Mouse (Mus musculus) stomach, embryonic 14.5 days (tissue): Measurements from ENCODE around the gene Ntm. TPM values are rescaled to one million over a fixed set of nuclear protein-coding genes. Genes with fewer than 3 reads are reported as not detected.

ENCODE experiments used
- ATAC-seq: fragments of 200-750 bp; cut with Nextera tagmentation; 2 replicates; pipeline ENCODE4 v1.8.0; 2017; ENCODE audit warnings: low read depth, moderate TSS enrichment; ENCODE audit not compliant: insufficient number of reproducible peaks, insufficient read depth, low FRiP score
- H3K27ac ChIP-seq: fragments of 300-500 bp; sonication (generic); 2 replicates; pipeline ENCODE4 v1.5.1; 2014; ENCODE audit warnings: mild to moderate bottlenecking, low read length, moderate library complexity, mixed read lengths
- H3K27me3 ChIP-seq: fragments of 300-500 bp; sonication (generic); 2 replicates; pipeline ENCODE4 v1.6.1; 2014; ENCODE audit warnings: low read length, control low read depth, mixed read lengths; ENCODE audit not compliant: control insufficient read depth, insufficient read depth
- H3K36me3 ChIP-seq: fragments of 300-500 bp; sonication (generic); 2 replicates; pipeline ENCODE4 v1.6.1; 2014; ENCODE audit warnings: mild to moderate bottlenecking, control low read depth, low read length, moderate library complexity, mixed read lengths; ENCODE audit not compliant: control insufficient read depth, insufficient read depth
- H3K4me1 ChIP-seq: fragments of 300-500 bp; sonication (generic); 2 replicates; pipeline ENCODE4 v1.6.1; 2014; ENCODE audit warnings: low read length, control low read depth, mixed read lengths; ENCODE audit not compliant: control insufficient read depth, insufficient read depth
- H3K4me2 ChIP-seq: fragments of 300-500 bp; sonication (generic); replicated peaks from 2 replicates; pipeline ENCODE4 v1.6.1; 2014; ENCODE audit warnings: low read depth, low read length, control low read depth
- H3K4me3 ChIP-seq: fragments of 300-500 bp; sonication (generic); 2 replicates; pipeline ENCODE4 v1.5.1; 2014; ENCODE audit warnings: low read depth, low read length, control low read depth
- H3K9ac ChIP-seq: fragments of 300-500 bp; sonication (generic); replicated peaks from 2 replicates; pipeline ENCODE4 v1.6.1; 2014; ENCODE audit warnings: low read depth, mild to moderate bottlenecking, control low read depth, low read length, moderate library complexity, mixed read lengths
- H3K9me3 ChIP-seq: fragments of 300-500 bp; sonication (generic); 2 replicates; pipeline ENCODE4 v1.6.1; 2016; ENCODE audit warnings: low read depth, low read length, control low read depth; ENCODE audit not compliant: control insufficient read depth
- WGBS: fragments of 180-500 bp; shearing (Covaris S2); extraction: QIAGEN DNeasy Blood & Tissue Kit; methylation state at CpG from one replicate; pipeline ENCODE4 v1.1.7; 2014; 5-methylcytosine and 5-hydroxymethylcytosine counted together
- polyA plus RNA-seq: library from polyadenylated mRNA; unstranded; fragments of >200 nt; fragmentation: Nextera tagmentation; extraction: Ambion mirVana; gene quantifications from 2 replicates; pipeline ENCODE4 v1.2.1, GENCODE M21; 2014

Gene Ntm
- polyA plus RNA-seq, 1 experiment from 2014 or later: 19.7 TPM

DNA sequence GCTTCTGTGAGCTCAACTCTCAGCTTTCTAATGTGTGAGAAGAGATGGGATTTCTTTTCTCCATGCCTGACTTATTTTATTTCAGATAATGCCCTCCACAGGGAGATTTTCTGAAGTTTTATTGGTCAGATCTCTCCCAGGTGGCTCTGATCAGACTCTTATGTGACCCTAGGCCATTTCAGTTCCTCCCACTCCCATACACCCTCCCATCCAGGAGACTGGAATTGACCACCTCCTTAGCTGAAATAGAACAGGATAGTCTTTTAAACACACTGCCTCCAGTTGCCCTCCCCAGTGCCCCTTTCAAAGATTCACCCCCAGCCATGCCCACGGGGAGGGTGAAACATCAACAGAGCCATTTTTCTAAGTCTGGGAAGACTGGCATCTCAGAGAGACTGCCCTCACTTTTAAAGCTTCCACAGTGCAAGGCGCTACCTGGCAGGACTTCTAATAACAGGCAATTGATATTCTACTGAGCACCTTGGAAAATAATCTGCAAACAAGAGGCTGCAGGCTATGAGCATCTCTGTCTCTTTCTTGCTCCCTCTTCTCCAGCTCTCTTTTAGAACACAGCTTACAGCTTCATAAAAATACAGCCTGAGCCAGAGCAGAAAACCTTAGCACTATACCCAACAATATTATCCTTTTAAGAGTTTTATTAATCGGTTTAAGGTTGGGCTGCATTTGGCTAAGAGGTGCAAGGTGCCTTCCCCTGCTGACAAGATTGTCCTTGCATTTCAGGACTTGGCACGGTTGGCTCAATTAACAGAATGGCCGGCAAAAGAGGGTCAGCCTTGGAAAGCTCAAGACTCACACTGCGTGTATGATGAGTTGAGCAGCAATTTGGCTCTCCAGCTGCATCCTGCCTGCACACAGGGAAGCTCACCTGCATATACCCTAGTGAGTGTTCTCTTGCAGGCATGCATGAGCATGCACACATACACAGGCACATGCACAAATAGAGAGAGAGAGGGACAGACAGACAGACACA, 196.7 kb downstream of the Ntm start:
- Histone ChIP-seq H3K4me3 (no peak overlapping the region), H3K27me3 (no peaks in the 10 kb centered on the region), H3K36me3 (no peaks in the 10 kb centered on the region), H3K4me2 (no peak overlapping the region), H3K27ac (no peak overlapping the region), H3K9ac (no peak overlapping the region), H3K9me3 (no peaks in the 10 kb centered on the region), H3K4me1 (0 out of 2 replicates have a peak, but pooled peaks cover under 1% of the 10 kb centered on the region)
- ATAC-seq: no peak
- WGBS: 76% methylated on average over 6 of the region's 6 CpGs

DNA sequence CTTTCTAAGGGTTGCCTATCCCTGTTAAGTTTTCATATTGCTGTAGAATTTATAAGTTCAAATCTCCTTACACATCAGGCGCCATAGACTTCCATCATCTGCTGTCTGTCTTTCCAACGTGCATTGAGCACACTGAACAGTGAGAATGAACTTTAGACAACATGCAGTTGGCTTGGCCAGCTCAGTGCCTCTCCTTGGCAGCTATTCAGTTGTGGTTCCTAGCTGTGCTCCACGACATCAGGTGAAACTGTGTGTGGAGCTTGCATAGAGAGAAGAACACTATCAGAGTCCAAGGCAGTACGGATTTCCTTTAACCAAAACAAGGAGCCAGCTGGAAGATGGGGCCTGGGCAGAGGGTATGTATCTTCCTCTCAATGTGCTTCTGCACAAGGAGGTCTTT, 199.6 kb downstream of the Ntm start:
- Histone ChIP-seq H3K36me3 (no peaks in the 10 kb centered on the region), H3K27me3 (no peaks in the 10 kb centered on the region), H3K27ac (no peak overlapping the region), H3K4me3 (no peak overlapping the region), H3K4me2 (no peak overlapping the region), H3K9me3 (no peaks in the 10 kb centered on the region), H3K4me1 (no peaks in the 10 kb centered on the region), H3K9ac (no peak overlapping the region)
- no peak for ATAC-seq
- WGBS: 81% methylated on average over 4 of the region's 4 CpGs

DNA sequence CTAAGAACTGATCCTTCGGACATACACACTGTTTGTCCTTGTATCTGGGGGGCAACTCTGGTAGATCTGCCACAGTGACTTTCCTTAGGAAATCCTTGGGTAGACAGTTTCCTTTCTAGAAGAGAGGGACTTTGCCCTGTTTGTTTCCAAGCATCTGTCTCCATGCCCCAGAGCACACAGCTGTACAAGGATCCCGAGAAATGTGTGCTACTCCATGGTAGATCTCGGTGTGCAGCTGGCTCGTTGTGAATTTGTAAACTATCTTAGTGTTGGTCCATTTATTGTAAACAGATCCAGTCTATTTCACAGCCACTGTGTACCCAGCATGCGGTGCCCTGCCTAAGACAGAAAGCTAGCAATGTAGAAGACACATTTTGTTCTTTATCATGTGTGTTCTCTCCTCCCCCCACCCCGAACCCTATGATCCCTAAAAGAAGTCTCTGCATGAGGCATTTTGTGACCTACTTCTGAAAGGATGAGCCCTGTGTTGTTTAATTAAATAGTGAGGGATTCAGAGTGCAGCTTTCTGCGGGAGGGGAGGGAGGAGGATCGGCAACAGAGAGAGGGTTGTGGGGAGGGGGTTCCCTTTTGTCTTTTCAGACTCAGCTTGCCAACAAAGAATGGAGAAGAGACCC, 200.9 kb downstream of the Ntm start:
- Histone ChIP-seq H3K9ac (no peak overlapping the region), H3K36me3 (no peaks in the 10 kb centered on the region), H3K9me3 (no peaks in the 10 kb centered on the region), H3K4me2 (no peak overlapping the region), H3K27ac (no peak overlapping the region), H3K27me3 (no peaks in the 10 kb centered on the region), H3K4me1 (no peaks in the 10 kb centered on the region), H3K4me3 (no peak overlapping the region)
- ATAC-seq: no peak
- WGBS: 46% methylated on average over 8 of the region's 8 CpGs

DNA sequence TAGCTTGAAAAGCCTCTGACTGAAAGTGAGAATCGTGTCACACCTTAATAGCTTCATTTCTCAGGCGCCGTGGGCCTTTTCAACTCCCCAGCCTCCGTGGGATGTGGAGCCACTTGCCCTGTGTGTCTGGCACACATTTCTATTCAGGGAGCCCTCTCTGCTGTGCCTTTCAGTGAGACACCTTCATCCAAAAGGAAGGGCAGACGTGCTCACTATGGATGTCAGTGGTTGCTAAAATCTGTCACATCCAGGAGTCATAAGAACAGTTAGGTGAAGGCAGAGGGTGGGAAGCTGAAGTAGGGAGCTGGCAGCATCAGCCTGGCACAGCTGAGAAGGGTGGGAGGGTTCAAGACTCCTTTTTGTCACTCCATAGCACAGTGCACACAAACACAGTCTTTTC, 201.4 kb downstream of the Ntm start:
- Histone ChIP-seq H3K9me3 (no peaks in the 10 kb centered on the region), H3K36me3 (no peaks in the 10 kb centered on the region)
- WGBS: 91% methylated on average over 5 of the region's 5 CpGs

DNA sequence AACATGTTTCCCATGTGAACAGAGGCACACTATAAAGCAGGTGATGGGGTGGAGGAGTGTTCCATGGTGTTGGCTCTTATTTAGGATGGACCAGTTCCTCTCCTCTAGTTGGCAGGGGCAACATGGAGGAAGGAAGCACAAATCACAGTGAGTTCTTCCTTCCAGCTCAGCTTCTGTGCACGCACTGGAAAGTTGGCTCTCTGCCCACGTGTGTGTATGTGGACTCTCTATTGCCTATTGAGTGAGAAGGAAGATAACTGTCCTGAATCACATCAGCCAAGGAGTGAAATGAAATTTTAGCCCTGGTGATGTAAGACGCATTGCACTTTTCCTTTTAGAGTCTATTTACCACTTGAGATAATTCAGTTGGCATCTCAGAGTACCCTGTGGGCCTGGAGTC, 203.0 kb downstream of the Ntm start:
- no peak overlapping the region for H3K9ac ChIP-seq
- H3K27me3 ChIP-seq: no peaks in the 10 kb centered on the region
- H3K9me3 ChIP-seq: no peaks in the 10 kb centered on the region
- H3K4me3 ChIP-seq: no peak overlapping the region
- no peak overlapping the region for H3K27ac ChIP-seq
- H3K4me2 ChIP-seq: no peak overlapping the region
- no peaks in the 10 kb centered on the region for H3K36me3 ChIP-seq
- ATAC-seq: no peak
- H3K4me1 ChIP-seq: no peaks in the 10 kb centered on the region
- WGBS: 63% methylated on average over 3 of the region's 3 CpGs

More for the DNA sequence above, 201.4 kb downstream of the Ntm start:
- H3K9ac ChIP-seq: no peak overlapping the region
- no peak overlapping the region for H3K27ac ChIP-seq
- ATAC-seq: no peak
- no peaks in the 10 kb centered on the region for H3K4me1 ChIP-seq
- no peak overlapping the region for H3K4me3 ChIP-seq
- H3K27me3 ChIP-seq: no peaks in the 10 kb centered on the region
- H3K4me2 ChIP-seq: no peak overlapping the region

DNA sequence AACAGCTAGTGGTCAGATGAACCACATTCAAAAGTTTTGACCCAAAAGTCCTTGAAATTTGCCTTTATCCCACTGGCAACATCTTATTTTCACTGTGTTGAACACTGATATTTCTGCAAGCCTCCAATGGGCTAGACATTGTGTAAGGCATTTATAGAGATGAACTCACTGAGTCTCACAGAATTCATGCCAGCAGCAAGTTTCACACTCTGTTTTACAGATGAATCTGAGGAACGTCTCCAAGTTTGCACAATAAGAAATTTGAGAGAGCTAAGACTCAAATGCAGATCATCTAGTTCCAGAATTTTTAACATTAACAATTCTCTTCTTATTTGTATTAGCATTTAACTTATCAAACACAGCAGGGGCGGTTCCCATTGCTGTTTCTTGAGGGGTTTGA, 203.9 kb downstream of the Ntm start:
- no peaks in the 10 kb centered on the region for H3K9me3 ChIP-seq
- H3K4me1 ChIP-seq: no peaks in the 10 kb centered on the region
- H3K4me2 ChIP-seq: no peak overlapping the region
- no peak overlapping the region for H3K9ac ChIP-seq
- H3K27ac ChIP-seq: no peak overlapping the region
- ATAC-seq: no peak
- WGBS: 75% methylated on average over 2 of the region's 2 CpGs
- no peaks in the 10 kb centered on the region for H3K27me3 ChIP-seq
- H3K4me3 ChIP-seq: no peak overlapping the region
- H3K36me3 ChIP-seq: no peaks in the 10 kb centered on the region

DNA sequence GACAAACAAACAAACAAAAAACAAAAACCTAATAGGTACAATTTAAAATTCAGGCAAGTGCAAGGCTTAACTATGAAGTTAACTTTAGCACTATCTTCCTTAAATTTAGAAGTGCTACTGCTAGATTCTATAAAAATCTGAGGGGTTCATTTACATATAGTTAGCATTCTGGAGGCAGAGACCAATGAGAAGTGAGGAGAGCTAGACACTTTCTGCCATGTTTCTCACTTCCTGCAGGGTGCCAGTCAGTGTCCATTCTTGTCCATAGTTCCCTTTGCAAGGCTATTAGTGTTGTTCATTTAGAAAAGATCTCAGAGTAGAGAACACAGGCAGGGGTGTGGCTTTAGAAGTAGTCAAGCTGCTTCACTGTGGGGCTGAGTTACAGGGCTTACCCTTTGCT, 208.6 kb downstream of the Ntm start:
- Histone ChIP-seq H3K9me3 (no peaks in the 10 kb centered on the region), H3K4me1 (peaks cover 4% of the 10 kb centered on the region; the same call in 1 of the 2 replicates), H3K27me3 (no peaks in the 10 kb centered on the region), H3K36me3 (no peaks in the 10 kb centered on the region), H3K9ac (no peak overlapping the region), H3K27ac (no peak overlapping the region), H3K4me3 (no peak overlapping the region), H3K4me2 (no peak overlapping the region)
- no peak for ATAC-seq

DNA sequence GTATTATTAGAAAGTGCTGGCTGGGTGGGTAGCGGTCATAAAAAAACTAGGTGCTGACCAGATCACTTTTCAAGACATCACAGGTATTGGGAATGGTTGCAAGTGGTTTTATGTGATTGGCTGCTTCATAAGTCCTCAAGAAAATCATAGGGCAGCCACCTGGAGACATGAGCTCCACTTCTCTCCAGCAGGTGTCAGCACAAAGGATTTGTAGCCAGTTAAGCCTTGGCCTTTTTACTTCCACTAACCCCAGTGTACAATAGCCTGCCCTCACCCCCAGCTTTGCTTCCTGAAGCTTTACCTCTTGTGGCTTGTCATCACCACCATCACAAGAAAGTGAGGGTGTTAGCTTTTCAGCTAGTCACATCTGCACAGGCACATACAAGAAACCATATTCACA, 211.5 kb downstream of the Ntm start:
- WGBS: 44% methylated on average over 1 of the region's 1 CpGs
- H3K4me3 ChIP-seq: no peak overlapping the region

More for the DNA sequence above, 211.5 kb downstream of the Ntm start:
- Histone ChIP-seq H3K9ac (no peak overlapping the region), H3K27ac (no peak overlapping the region), H3K4me1 (peaks cover 4% of the 10 kb centered on the region; the same call in 1 of the 2 replicates), H3K27me3 (no peaks in the 10 kb centered on the region), H3K9me3 (no peaks in the 10 kb centered on the region), H3K36me3 (no peaks in the 10 kb centered on the region), H3K4me2 (no peak overlapping the region)
- no peak for ATAC-seq
